Mouse (Mus musculus) forebrain, embryonic 12.5 days (tissue): ENCODE measurements around the gene Slc39a2. TPM values are rescaled to one million over a fixed set of nuclear protein-coding genes. Genes with fewer than 3 reads are reported as not detected.

Experiments
- polyA plus RNA-seq: library from polyadenylated mRNA; unstranded; fragments of >200 nt; fragmentation: Nextera tagmentation; extraction: Ambion mirVana; gene quantifications from 2 replicates; pipeline ENCODE4 v1.2.1, GENCODE M21; 2016

The Slc39a2 gene
- polyA plus RNA-seq, 1 experiment from 2014 or later: 1.3 TPM

Other genes starting within 250 kb of the Slc39a2 start
- gene Gm17079, start 197.4 kb upstream of the Slc39a2 start, polyA plus RNA-seq: not detected in 2 replicates
- gene Gm5800, start 175.7 kb upstream of the Slc39a2 start, polyA plus RNA-seq: not detected in 2 replicates
- not detected in 2 replicates for gene Ang4, start 119.3 kb upstream of the Slc39a2 start, polyA plus RNA-seq
- gene AY358078, start 92.8 kb upstream of the Slc39a2 start, polyA plus RNA-seq: not detected in 2 replicates
- not detected in 2 replicates for gene Ear6, start 39.2 kb upstream of the Slc39a2 start, polyA plus RNA-seq
- gene Mettl17, start 8.0 kb upstream of the Slc39a2 start, polyA plus RNA-seq: 58.2 and 66.0 TPM in 2 replicates
- 34.2 and 41.1 TPM in 2 replicates for gene Ndrg2, start 21.3 kb downstream of the Slc39a2 start, polyA plus RNA-seq
- not detected in 2 replicates for gene Tppp2, start 25.5 kb downstream of the Slc39a2 start, polyA plus RNA-seq
- gene Rnase13, start 29.9 kb downstream of the Slc39a2 start, polyA plus RNA-seq: not detected in 2 replicates
- 116 and 117 TPM in 2 replicates for gene Arhgef40, start 91.8 kb downstream of the Slc39a2 start, polyA plus RNA-seq
- 1.1 TPM in 2 replicates for gene Tmem253, start 122.8 kb downstream of the Slc39a2 start, polyA plus RNA-seq
- 97.1 and 101 TPM in 2 replicates for gene Zfp219, start 127.8 kb downstream of the Slc39a2 start, polyA plus RNA-seq
- gene Olfr221, start 149.6 kb downstream of the Slc39a2 start, polyA plus RNA-seq: not detected in 2 replicates
- 870 and 873 TPM in 2 replicates for gene Hnrnpc, start 211.1 kb downstream of the Slc39a2 start, polyA plus RNA-seq
- gene Rpgrip1, start 217.8 kb downstream of the Slc39a2 start, polyA plus RNA-seq: 54.7 and 74.0 TPM in 2 replicates